Mouse (Mus musculus) kidney, embryonic 15.5 days (tissue): ENCODE results near the gene Rgs9. TPM values are rescaled to one million over a fixed set of nuclear protein-coding genes. Genes with fewer than 3 reads are reported as not detected.

Experiments used
- ATAC-seq: fragments of 200-750 bp; cut with Nextera tagmentation; replicated peaks from 2 replicates; pipeline ENCODE4 v1.8.0; 2017; ENCODE audit warnings: moderate TSS enrichment; ENCODE audit not compliant: low FRiP score
- H3K27ac ChIP-seq: fragments of 300-500 bp; sonication (generic); 2 replicates; pipeline ENCODE4 v1.5.1; 2015; ENCODE audit warnings: mild to moderate bottlenecking, inconsistent platforms
- H3K27me3 ChIP-seq: fragments of 300-500 bp; sonication (generic); 2 replicates; pipeline ENCODE4 v1.6.1; 2015; ENCODE audit warnings: inconsistent platforms
- H3K36me3 ChIP-seq: fragments of 300-500 bp; sonication (generic); 2 replicates; pipeline ENCODE4 v1.6.1; 2015; ENCODE audit warnings: inconsistent platforms
- H3K4me1 ChIP-seq: fragments of 300-500 bp; sonication (generic); 2 replicates; pipeline ENCODE4 v1.6.1; 2015; ENCODE audit warnings: inconsistent platforms
- H3K4me2 ChIP-seq: fragments of 300-500 bp; sonication (generic); 2 replicates; pipeline ENCODE4 v1.6.1; 2015; ENCODE audit warnings: moderate library complexity, mild to moderate bottlenecking, inconsistent platforms
- H3K4me3 ChIP-seq: fragments of 300-500 bp; sonication (generic); replicated peaks from 2 replicates; pipeline ENCODE4 v1.5.1; 2015; ENCODE audit warnings: mild to moderate bottlenecking, inconsistent platforms
- H3K9ac ChIP-seq: fragments of 300-500 bp; sonication (generic); 2 replicates; pipeline ENCODE4 v1.6.1; 2015; ENCODE audit warnings: mild to moderate bottlenecking, inconsistent platforms
- H3K9me3 ChIP-seq: fragments of 300-500 bp; sonication (generic); replicated peaks from 2 replicates; pipeline ENCODE4 v1.6.1; 2016; ENCODE audit warnings: inconsistent platforms
- WGBS: fragments of 180-500 bp; shearing (Covaris S2); methylation state at CpG from one replicate; pipeline ENCODE4 v1.1.7; 2015; ENCODE audit warnings: mixed read lengths; 5-methylcytosine and 5-hydroxymethylcytosine counted together
- polyA plus RNA-seq: library from polyadenylated mRNA; unstranded; fragments of >200 nt; fragmentation: Nextera tagmentation; extraction: Ambion mirVana; gene quantifications from 2 replicates; pipeline ENCODE4 v1.2.1, GENCODE M21; 2015

Rgs9 gene
- polyA plus RNA-seq, 1 experiment from 2014 or later, result 1.8 TPM

GRCm38 (mm10) chr11:109258941-109259910, 38.7 kb downstream of the Rgs9 start:
- H3K9ac ChIP-seq, result no peak overlapping the region
- no peak for ATAC-seq
- H3K27me3 ChIP-seq, result no peaks in the 10 kb centered on the region
- H3K27ac ChIP-seq, result no peak overlapping the region
- 0 out of 2 replicates have a peak, but pooled peaks cover 3% of the 10 kb centered on the region for H3K4me1 ChIP-seq
- H3K9me3 ChIP-seq, result no peaks in the 10 kb centered on the region
- H3K4me2 ChIP-seq, result no peak overlapping the region
- H3K4me3 ChIP-seq, result no peak overlapping the region
- WGBS, result 83% methylated on average over 32 of the region's 32 CpGs
- H3K36me3 ChIP-seq, result no peaks in the 10 kb centered on the region

- H3K9ac ChIP-seq, result no peak overlapping the region
- no peak for ATAC-seq
- H3K4me3 ChIP-seq, result no peak overlapping the region
- H3K27me3 ChIP-seq, result no peaks in the 10 kb centered on the region
- no peaks in the 10 kb centered on the region for H3K36me3 ChIP-seq
- H3K9me3 ChIP-seq, result no peaks in the 10 kb centered on the region
- 0 out of 2 replicates have a peak, but pooled peaks cover 3% of the 10 kb centered on the region for H3K4me1 ChIP-seq
- H3K4me2 ChIP-seq, result no peak overlapping the region
- WGBS, result 89% methylated on average over 2 of the region's 2 CpGs
- no peak overlapping the region for H3K27ac ChIP-seq
Observed at GRCm38 (mm10) chr11:109257824-109258223, 40.1 kb downstream of the Rgs9 start.

DNA sequence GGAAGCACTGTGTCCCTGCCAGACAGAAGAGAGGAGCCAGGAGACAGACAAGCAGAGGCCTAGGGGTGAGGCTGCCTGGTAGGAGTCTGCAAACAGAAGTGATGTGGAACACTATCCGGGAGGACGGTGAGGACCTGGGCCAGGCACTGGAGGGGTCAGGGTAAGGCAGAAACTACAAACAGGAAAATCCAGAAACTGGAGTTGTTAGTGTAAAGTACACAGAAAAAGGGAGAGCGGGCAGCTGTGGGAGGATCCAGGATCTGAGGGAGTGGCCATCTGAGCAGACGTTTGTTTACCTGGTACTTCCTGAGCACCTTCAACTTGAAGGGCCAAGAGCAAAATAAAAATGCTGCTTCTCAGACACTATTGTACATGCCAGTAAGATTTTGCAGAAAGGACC, 42.9 kb downstream of the Rgs9 start:
- no peak overlapping the region for H3K4me2 ChIP-seq
- H3K4me1 ChIP-seq, result 0 out of 2 replicates have a peak, but pooled peaks cover 6% of the 10 kb centered on the region
- no peak overlapping the region for H3K4me3 ChIP-seq
- no peaks in the 10 kb centered on the region for H3K27me3 ChIP-seq
- ATAC-seq, result no peak
- no peaks in the 10 kb centered on the region for H3K9me3 ChIP-seq
- no peaks in the 10 kb centered on the region for H3K36me3 ChIP-seq
- H3K27ac ChIP-seq, result no peak overlapping the region
- 29% methylated on average over 4 of the region's 4 CpGs for WGBS
- no peak overlapping the region for H3K9ac ChIP-seq

- no peak overlapping the region for H3K4me2 ChIP-seq
- H3K36me3 ChIP-seq, result no peaks in the 10 kb centered on the region
- no peaks in the 10 kb centered on the region for H3K9me3 ChIP-seq
- H3K27ac ChIP-seq, result no peak overlapping the region
- H3K9ac ChIP-seq, result no peak overlapping the region
- H3K27me3 ChIP-seq, result no peaks in the 10 kb centered on the region
- ATAC-seq, result no peak
- H3K4me3 ChIP-seq, result no peak overlapping the region
- 0 out of 2 replicates have a peak, but pooled peaks cover 6% of the 10 kb centered on the region for H3K4me1 ChIP-seq
- 19% methylated on average over 5 of the region's 5 CpGs for WGBS
Observed at GRCm38 (mm10) chr11:109252483-109252882, 45.4 kb downstream of the Rgs9 start.

DNA sequence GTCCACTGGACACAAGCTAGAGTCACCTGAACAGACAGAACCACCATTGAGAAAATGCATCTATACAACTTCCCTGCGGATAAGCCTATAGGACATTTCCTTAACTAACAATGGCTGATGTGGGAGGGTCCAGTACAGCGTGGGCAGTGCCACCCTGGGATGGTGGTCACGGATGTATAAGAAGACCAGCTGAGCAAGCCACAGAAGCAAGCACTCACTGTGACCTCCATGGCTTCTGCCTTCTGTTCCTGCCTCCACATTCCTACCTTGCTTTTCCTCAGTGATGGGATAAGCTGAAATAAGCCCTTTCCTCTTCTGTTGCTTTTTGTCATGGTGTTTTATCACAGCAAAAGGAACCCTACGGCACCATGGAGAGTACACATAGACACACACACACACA, 47.4 kb downstream of the Rgs9 start:
- H3K4me3 ChIP-seq, result no peak overlapping the region
- H3K27ac ChIP-seq, result no peak overlapping the region
- H3K4me2 ChIP-seq, result no peak overlapping the region
- no peak overlapping the region for H3K9ac ChIP-seq
- H3K4me1 ChIP-seq, result 0 out of 2 replicates have a peak, but pooled peaks cover 6% of the 10 kb centered on the region
- no peaks in the 10 kb centered on the region for H3K36me3 ChIP-seq
- H3K27me3 ChIP-seq, result no peaks in the 10 kb centered on the region
- no peaks in the 10 kb centered on the region for H3K9me3 ChIP-seq
- WGBS, result 86% methylated on average over 4 of the region's 4 CpGs
- ATAC-seq, result no peak

- Histone ChIP-seq H3K4me3 (no peak overlapping the region), H3K36me3 (no peaks in the 10 kb centered on the region), H3K27me3 (no peaks in the 10 kb centered on the region), H3K4me2 (no peak overlapping the region), H3K9me3 (no peaks in the 10 kb centered on the region), H3K27ac (no peak overlapping the region), H3K9ac (no peak overlapping the region), H3K4me1 (peaks cover 7% of the 10 kb centered on the region; the same call in 1 of the 2 replicates)
- 67% methylated on average over 3 of the region's 3 CpGs for WGBS
- no peak for ATAC-seq
Observed at GRCm38 (mm10) chr11:109246920-109247319, 51.0 kb downstream of the Rgs9 start.

GRCm38 (mm10) chr11:109244635-109245360, 53.1 kb downstream of the Rgs9 start:
- peak overlapping the region; percentile 38 for H3K4me2 ChIP-seq
- peak; percentile 92 for ATAC-seq
- no peaks in the 10 kb centered on the region for H3K36me3 ChIP-seq
- no peak overlapping the region for H3K27ac ChIP-seq
- no peak overlapping the region for H3K9ac ChIP-seq
- no peaks in the 10 kb centered on the region for H3K27me3 ChIP-seq
- H3K4me3 ChIP-seq, result 0 out of 2 replicates have a peak overlapping the region, but pooled peaks have one; percentile 11
- H3K9me3 ChIP-seq, result no peaks in the 10 kb centered on the region
- peaks cover 6% of the 10 kb centered on the region; the same call in 1 of the 2 replicates for H3K4me1 ChIP-seq
- 23% methylated on average over 23 of the region's 23 CpGs for WGBS

DNA sequence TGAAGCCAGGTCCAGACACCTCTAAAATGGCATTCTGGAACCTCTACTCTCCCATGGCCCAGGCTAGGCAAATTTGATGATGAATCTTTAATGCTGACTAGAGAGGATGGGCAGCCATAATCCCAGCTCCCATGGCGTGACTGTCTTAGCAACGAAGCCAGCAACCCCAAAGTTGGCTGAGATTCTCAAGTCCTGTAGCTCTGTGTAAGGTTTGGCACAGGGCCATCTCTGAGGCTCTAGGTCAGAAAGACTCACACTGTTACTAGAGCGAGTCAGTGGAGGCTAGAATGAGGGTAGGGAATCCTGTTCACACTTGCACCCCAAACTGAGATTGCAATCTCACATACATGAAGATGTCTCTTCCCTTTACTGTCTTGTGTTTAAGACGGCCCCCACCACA, 57.8 kb downstream of the Rgs9 start:
- Histone ChIP-seq H3K9ac (no peak overlapping the region), H3K27me3 (no peaks in the 10 kb centered on the region), H3K4me2 (no peak overlapping the region), H3K27ac (no peak overlapping the region), H3K4me3 (no peak overlapping the region), H3K4me1 (peaks cover 5% of the 10 kb centered on the region; the same call in 1 of the 2 replicates), H3K9me3 (no peaks in the 10 kb centered on the region), H3K36me3 (no peaks in the 10 kb centered on the region)
- WGBS, result 71% methylated on average over 4 of the region's 4 CpGs
- ATAC-seq, result no peak

DNA sequence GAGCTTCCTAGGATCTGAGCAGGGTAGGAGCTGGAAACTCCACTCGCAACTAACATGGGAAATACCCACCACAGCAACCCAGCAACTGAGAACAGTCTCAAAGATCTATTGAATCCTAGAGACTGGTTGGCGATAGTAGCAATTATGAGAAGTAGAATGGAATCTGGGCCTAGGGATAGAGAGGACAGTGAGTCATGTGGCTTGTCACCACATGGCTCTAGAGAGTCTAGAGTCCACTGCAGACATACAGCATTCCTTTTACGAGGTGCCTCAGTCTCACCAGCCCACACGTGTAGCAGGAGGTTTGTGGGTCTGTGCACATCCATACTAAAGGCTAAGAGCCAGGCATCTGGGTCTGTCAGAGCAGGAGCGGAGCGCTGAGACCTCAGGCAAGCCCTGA, 59.3 kb downstream of the Rgs9 start:
- H3K4me1 ChIP-seq, result no peaks in the 10 kb centered on the region
- H3K36me3 ChIP-seq, result no peaks in the 10 kb centered on the region
- no peak overlapping the region for H3K9ac ChIP-seq
- no peak overlapping the region for H3K4me2 ChIP-seq
- H3K4me3 ChIP-seq, result no peak overlapping the region
- ATAC-seq, result no peak
- 80% methylated on average over 6 of the region's 6 CpGs for WGBS
- H3K27ac ChIP-seq, result no peak overlapping the region
- H3K27me3 ChIP-seq, result no peaks in the 10 kb centered on the region
- no peaks in the 10 kb centered on the region for H3K9me3 ChIP-seq

GRCm38 (mm10) chr11:109237796-109238195, 60.1 kb downstream of the Rgs9 start:
- H3K27ac ChIP-seq, result no peak overlapping the region
- no peak overlapping the region for H3K4me3 ChIP-seq
- H3K4me2 ChIP-seq, result no peak overlapping the region
- no peaks in the 10 kb centered on the region for H3K36me3 ChIP-seq
- no peaks in the 10 kb centered on the region for H3K9me3 ChIP-seq
- no peaks in the 10 kb centered on the region for H3K4me1 ChIP-seq
- H3K9ac ChIP-seq, result no peak overlapping the region
- no peak for ATAC-seq
- H3K27me3 ChIP-seq, result no peaks in the 10 kb centered on the region
- 61% methylated on average over 8 of the region's 8 CpGs for WGBS

DNA sequence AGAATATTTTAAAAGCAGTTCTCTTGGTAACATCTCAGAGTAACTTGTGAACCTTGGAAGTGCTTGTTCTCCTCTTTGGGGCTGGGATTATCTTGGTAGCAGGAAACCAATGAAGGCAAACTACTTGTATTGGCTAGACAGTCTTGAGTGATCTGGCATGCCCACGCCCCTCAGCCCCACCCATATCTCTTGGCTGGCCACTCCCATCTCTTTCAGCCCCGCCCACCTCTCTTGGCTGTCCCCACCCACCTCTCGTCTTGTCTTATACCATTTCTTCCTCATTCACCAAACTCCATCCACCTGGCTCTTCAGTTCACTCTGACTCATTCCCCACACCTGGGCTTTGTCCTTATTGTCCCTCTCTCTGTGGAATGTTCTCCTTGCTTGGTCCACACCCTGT, 64.3 kb downstream of the Rgs9 start:
- Histone ChIP-seq H3K9me3 (no peaks in the 10 kb centered on the region), H3K27me3 (no peaks in the 10 kb centered on the region), H3K4me1 (no peaks in the 10 kb centered on the region), H3K27ac (no peak overlapping the region), H3K36me3 (no peaks in the 10 kb centered on the region), H3K4me2 (no peak overlapping the region), H3K9ac (no peak overlapping the region), H3K4me3 (no peak overlapping the region)
- no peak for ATAC-seq
- WGBS, result 71% methylated on average over 3 of the region's 3 CpGs

GRCm38 (mm10) chr11:109232811-109233210, 65.1 kb downstream of the Rgs9 start:
- Histone ChIP-seq H3K4me3 (no peak overlapping the region), H3K4me2 (no peak overlapping the region), H3K36me3 (no peaks in the 10 kb centered on the region), H3K9me3 (no peaks in the 10 kb centered on the region), H3K9ac (no peak overlapping the region), H3K27me3 (no peaks in the 10 kb centered on the region), H3K4me1 (no peaks in the 10 kb centered on the region), H3K27ac (no peak overlapping the region)
- no peak for ATAC-seq
- 79% methylated on average over 6 of the region's 6 CpGs for WGBS
